Mouse (Mus musculus) stomach, embryonic 14.5 days (tissue): ENCODE measurements around the gene Tbl1x. TPM values are rescaled to one million over a fixed set of nuclear protein-coding genes. Genes with fewer than 3 reads are reported as not detected.

Source experiments
- ATAC-seq: fragments of 200-750 bp; cut with Nextera tagmentation; 2 replicates; pipeline ENCODE4 v1.8.0; 2017; ENCODE audit warnings: low read depth, moderate TSS enrichment; ENCODE audit not compliant: insufficient number of reproducible peaks, insufficient read depth, low FRiP score
- H3K27ac ChIP-seq: fragments of 300-500 bp; sonication (generic); 2 replicates; pipeline ENCODE4 v1.5.1; 2014; ENCODE audit warnings: mild to moderate bottlenecking, low read length, moderate library complexity, mixed read lengths
- H3K27me3 ChIP-seq: fragments of 300-500 bp; sonication (generic); 2 replicates; pipeline ENCODE4 v1.6.1; 2014; ENCODE audit warnings: low read length, control low read depth, mixed read lengths; ENCODE audit not compliant: control insufficient read depth, insufficient read depth
- H3K36me3 ChIP-seq: fragments of 300-500 bp; sonication (generic); 2 replicates; pipeline ENCODE4 v1.6.1; 2014; ENCODE audit warnings: mild to moderate bottlenecking, control low read depth, low read length, moderate library complexity, mixed read lengths; ENCODE audit not compliant: control insufficient read depth, insufficient read depth
- H3K4me1 ChIP-seq: fragments of 300-500 bp; sonication (generic); 2 replicates; pipeline ENCODE4 v1.6.1; 2014; ENCODE audit warnings: low read length, control low read depth, mixed read lengths; ENCODE audit not compliant: control insufficient read depth, insufficient read depth
- H3K4me2 ChIP-seq: fragments of 300-500 bp; sonication (generic); replicated peaks from 2 replicates; pipeline ENCODE4 v1.6.1; 2014; ENCODE audit warnings: low read depth, low read length, control low read depth
- H3K4me3 ChIP-seq: fragments of 300-500 bp; sonication (generic); 2 replicates; pipeline ENCODE4 v1.5.1; 2014; ENCODE audit warnings: low read depth, low read length, control low read depth
- H3K9ac ChIP-seq: fragments of 300-500 bp; sonication (generic); replicated peaks from 2 replicates; pipeline ENCODE4 v1.6.1; 2014; ENCODE audit warnings: low read depth, mild to moderate bottlenecking, control low read depth, low read length, moderate library complexity, mixed read lengths
- H3K9me3 ChIP-seq: fragments of 300-500 bp; sonication (generic); 2 replicates; pipeline ENCODE4 v1.6.1; 2016; ENCODE audit warnings: low read depth, low read length, control low read depth; ENCODE audit not compliant: control insufficient read depth
- WGBS: fragments of 180-500 bp; shearing (Covaris S2); extraction: QIAGEN DNeasy Blood & Tissue Kit; methylation state at CpG from one replicate; pipeline ENCODE4 v1.1.7; 2014; 5-methylcytosine and 5-hydroxymethylcytosine counted together
- polyA plus RNA-seq: library from polyadenylated mRNA; unstranded; fragments of >200 nt; fragmentation: Nextera tagmentation; extraction: Ambion mirVana; gene quantifications from 2 replicates; pipeline ENCODE4 v1.2.1, GENCODE M21; 2014

Gene Tbl1x
- polyA plus RNA-seq, result 88.9 and 90.1 TPM in 2 replicates

- Histone ChIP-seq H3K9ac (peak within 1 kb of the TSS; percentile 77), H3K36me3 (no peaks in the 10 kb centered on the region), H3K27me3 (no peaks in the 10 kb centered on the region), H3K4me2 (peak within 1 kb of the TSS; percentile 47), H3K27ac (peak within 1 kb of the TSS; percentile 96), H3K4me1 (peaks cover 6% of the 10 kb centered on the region; the same call in 1 of the 2 replicates), H3K9me3 (no peaks in the 10 kb centered on the region), H3K4me3 (peak within 1 kb of the TSS; percentile 62)
- 24% methylated on average over 57 of the region's 76 CpGs for WGBS
- ATAC-seq, result peak; percentile 82
These were observed at the start of gene Tbl1x for GRCm38 (mm10) chrX:77510371-77511300. Tbl1x (plus strand) TSS chrX:77511013.

DNA sequence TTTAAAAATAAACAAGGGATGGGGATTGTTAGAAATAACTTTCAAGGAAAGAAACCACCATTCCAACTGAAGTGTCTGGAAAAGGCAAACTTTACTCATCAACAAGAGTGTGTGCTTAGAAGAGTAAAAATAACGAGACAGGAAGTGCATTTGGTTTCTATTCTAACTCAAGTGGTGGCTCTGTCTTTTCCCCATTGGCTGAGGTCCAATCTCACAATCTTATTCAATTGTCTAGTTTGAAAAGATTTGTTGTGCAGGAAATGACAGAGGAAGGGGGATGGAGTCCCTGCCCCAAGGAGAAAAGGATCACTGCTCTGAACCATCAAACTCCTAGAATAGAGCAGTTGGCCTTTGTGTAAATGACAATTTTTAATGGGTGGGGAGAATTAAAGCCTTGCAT lies 41.6 kb upstream of the Tbl1x start:
- Histone ChIP-seq H3K27ac (no peak overlapping the region), H3K36me3 (no peaks in the 10 kb centered on the region), H3K4me1 (no peaks in the 10 kb centered on the region), H3K4me3 (no peak overlapping the region), H3K27me3 (no peaks in the 10 kb centered on the region), H3K9me3 (no peaks in the 10 kb centered on the region), H3K9ac (no peak overlapping the region), H3K4me2 (no peak overlapping the region)
- ATAC-seq, result no peak
- 64% methylated on average over 1 of the region's 1 CpGs for WGBS

DNA sequence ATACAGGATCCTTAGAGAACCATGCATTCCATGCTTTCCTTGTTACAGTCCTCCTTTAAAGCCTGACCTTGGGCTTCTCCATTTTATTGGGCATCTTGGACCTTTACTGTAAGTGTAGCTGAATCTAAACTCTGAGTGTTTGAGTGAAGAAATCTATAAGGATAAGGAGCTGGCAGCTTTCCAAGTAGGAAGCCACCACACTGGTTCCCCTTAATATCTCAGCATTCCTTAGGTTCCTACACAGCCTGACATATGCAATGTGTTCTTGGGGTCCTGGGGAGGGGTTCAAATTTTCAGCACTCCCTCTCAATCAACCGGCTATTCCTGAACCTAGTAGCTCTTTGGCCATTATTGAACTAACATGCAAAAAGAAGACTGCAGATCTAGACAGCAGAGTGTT lies 38.0 kb upstream of the Tbl1x start:
- no peak for ATAC-seq
- Histone ChIP-seq H3K4me1 (no peaks in the 10 kb centered on the region), H3K4me2 (no peak overlapping the region), H3K9ac (no peak overlapping the region), H3K9me3 (no peaks in the 10 kb centered on the region), H3K4me3 (no peak overlapping the region), H3K27me3 (no peaks in the 10 kb centered on the region), H3K36me3 (no peaks in the 10 kb centered on the region), H3K27ac (no peak overlapping the region)
- WGBS, result 79% methylated on average over 1 of the region's 1 CpGs

GRCm38 (mm10) chrX:77473511-77473910 lies 37.3 kb upstream of the Tbl1x start:
- H3K4me3 ChIP-seq, result no peak overlapping the region
- H3K36me3 ChIP-seq, result no peaks in the 10 kb centered on the region
- no peak overlapping the region for H3K27ac ChIP-seq
- no peak overlapping the region for H3K4me2 ChIP-seq
- no peaks in the 10 kb centered on the region for H3K4me1 ChIP-seq
- WGBS, result 54% methylated on average over 1 of the region's 1 CpGs
- no peaks in the 10 kb centered on the region for H3K27me3 ChIP-seq
- peak; percentile 61; the same call in 1 of the 2 replicates for ATAC-seq
- H3K9ac ChIP-seq, result no peak overlapping the region
- H3K9me3 ChIP-seq, result no peaks in the 10 kb centered on the region

DNA sequence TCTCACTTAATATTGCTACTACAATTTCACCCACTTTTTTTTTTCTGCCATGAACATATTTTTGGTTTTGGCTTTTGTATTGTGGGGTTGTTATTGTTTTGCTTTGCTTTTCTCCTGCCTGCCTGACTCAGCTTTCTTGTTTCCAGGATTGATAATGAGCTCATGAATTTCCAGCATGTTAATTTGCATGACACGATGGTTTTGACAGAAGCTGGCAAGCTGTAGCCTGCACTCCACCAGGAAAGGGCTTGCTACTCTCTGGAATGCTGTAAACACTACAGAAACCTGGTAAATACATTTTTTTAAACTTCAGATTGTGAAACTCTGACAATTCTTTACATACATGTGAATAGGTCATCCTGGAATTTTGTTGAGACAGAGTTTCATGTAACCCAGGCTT lies 36.3 kb upstream of the Tbl1x start:
- Histone ChIP-seq H3K4me1 (no peaks in the 10 kb centered on the region), H3K27ac (no peak overlapping the region), H3K4me3 (no peak overlapping the region), H3K36me3 (no peaks in the 10 kb centered on the region), H3K27me3 (no peaks in the 10 kb centered on the region), H3K4me2 (no peak overlapping the region), H3K9ac (no peak overlapping the region), H3K9me3 (no peaks in the 10 kb centered on the region)
- WGBS, result 22% methylated on average over 1 of the region's 1 CpGs
- ATAC-seq, result no peak

DNA sequence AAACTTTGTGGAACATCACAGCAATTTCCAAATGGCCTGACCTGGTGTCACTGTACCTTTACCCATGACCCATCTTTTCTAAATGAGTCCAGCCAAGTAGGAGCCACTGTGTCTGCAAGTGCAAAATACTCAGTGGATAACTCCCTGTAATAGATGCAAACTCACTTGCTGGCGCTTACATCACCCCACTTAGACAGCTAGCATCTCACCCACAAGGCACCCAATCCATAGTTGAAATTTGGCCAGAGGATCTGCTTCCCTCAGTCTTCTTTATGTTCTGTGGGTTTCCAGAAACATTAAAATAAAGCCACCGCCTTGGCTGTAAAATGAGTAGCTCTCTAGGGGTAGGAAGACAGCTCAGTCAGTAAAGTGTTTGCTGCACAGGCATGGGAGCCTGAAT lies 33.3 kb upstream of the Tbl1x start:
- H3K27me3 ChIP-seq, result no peaks in the 10 kb centered on the region
- no peaks in the 10 kb centered on the region for H3K9me3 ChIP-seq
- WGBS, result 81% methylated on average over 2 of the region's 2 CpGs
- H3K4me2 ChIP-seq, result no peak overlapping the region
- H3K9ac ChIP-seq, result no peak overlapping the region
- H3K36me3 ChIP-seq, result no peaks in the 10 kb centered on the region
- ATAC-seq, result no peak
- H3K4me3 ChIP-seq, result no peak overlapping the region
- H3K27ac ChIP-seq, result no peak overlapping the region
- H3K4me1 ChIP-seq, result no peaks in the 10 kb centered on the region

- no peak overlapping the region for H3K4me3 ChIP-seq
- no peaks in the 10 kb centered on the region for H3K9me3 ChIP-seq
- H3K27ac ChIP-seq, result no peak overlapping the region
- WGBS, result 65% methylated on average over 7 of the region's 7 CpGs
- no peak for ATAC-seq
- no peaks in the 10 kb centered on the region for H3K4me1 ChIP-seq
- no peak overlapping the region for H3K9ac ChIP-seq
- H3K36me3 ChIP-seq, result no peaks in the 10 kb centered on the region
- no peaks in the 10 kb centered on the region for H3K27me3 ChIP-seq
- H3K4me2 ChIP-seq, result no peak overlapping the region
These were observed 22.7 kb upstream of the Tbl1x start for GRCm38 (mm10) chrX:77487922-77488799.

DNA sequence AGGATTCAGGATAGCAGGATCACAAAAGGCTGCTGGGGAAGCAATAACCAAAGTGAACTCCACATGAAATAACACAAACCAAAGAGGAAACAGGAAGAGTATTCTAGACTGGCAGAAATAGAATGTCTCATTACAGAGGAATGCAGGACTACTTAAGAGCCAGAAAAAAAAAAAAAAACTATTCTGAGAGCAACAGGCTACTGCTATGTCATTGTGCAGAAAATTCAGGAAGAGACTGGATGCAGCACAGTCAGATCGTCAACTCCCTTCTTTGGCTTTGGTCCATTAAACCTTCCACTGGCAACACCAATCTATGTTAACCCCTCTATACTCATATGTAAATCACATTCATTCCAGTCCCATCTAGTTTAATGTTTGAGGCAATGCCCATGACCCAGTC lies 20.7 kb upstream of the Tbl1x start:
- 38% methylated on average over 1 of the region's 1 CpGs for WGBS
- no peak for ATAC-seq
- Histone ChIP-seq H3K9me3 (no peaks in the 10 kb centered on the region), H3K4me2 (no peak overlapping the region), H3K27me3 (no peaks in the 10 kb centered on the region), H3K27ac (no peak overlapping the region), H3K4me3 (no peak overlapping the region), H3K36me3 (no peaks in the 10 kb centered on the region), H3K4me1 (no peaks in the 10 kb centered on the region), H3K9ac (no peak overlapping the region)
